Mouse (Mus musculus) stomach, postnatal 0 days (tissue): ENCODE measurements at regions not wholly inside any gene's neighbourhood (a gene's known extent, or its start where the extent isn't known, plus 50 kb on each side); places are given as distances from the start of the nearest gene placed in this dataset.

Experiments
- CTCF ChIP-seq: IDR thresholded peaks from 2 replicates; pipeline ENCODE4 v1.5.1; 2016; ENCODE audit warnings: antibody characterized with exemption, low read depth, mild to moderate bottlenecking, moderate library complexity
- EP300 ChIP-seq: optimal IDR thresholded peaks from 2 replicates; pipeline ENCODE3; 2016; ENCODE audit warnings: antibody characterized with exemption

GRCm38 (mm10) chr5:148819423-148819822 is 109.7 kb downstream of the Katnal1 start:
- TF ChIP-seq CTCF (no peak), EP300 (no peak)
